Mouse (Mus musculus) heart, adult 2 months (tissue): ENCODE measurements around the gene Csk.

ENCODE experiments used
- CTCF ChIP-seq: fragments of 200-600 bp; IDR thresholded peaks from 2 replicates; pipeline ENCODE4 v1.8.1; 2022; ENCODE audit warnings: antibody characterized with exemption, mild to moderate bottlenecking, moderate library complexity
- EP300 ChIP-seq: fragments of 200-500 bp; IDR thresholded peaks from 2 replicates; pipeline ENCODE4 v1.6.1; 2011; ENCODE audit warnings: low read depth, low read length, control low read depth; ENCODE audit not compliant: insufficient read depth
- POLR2A ChIP-seq: fragments of 200-500 bp; IDR thresholded peaks from 2 replicates; pipeline ENCODE4 v1.6.1; 2011; ENCODE audit warnings: mild to moderate bottlenecking, low read depth, low read length, control low read depth; ENCODE audit not compliant: insufficient read depth

DNA sequence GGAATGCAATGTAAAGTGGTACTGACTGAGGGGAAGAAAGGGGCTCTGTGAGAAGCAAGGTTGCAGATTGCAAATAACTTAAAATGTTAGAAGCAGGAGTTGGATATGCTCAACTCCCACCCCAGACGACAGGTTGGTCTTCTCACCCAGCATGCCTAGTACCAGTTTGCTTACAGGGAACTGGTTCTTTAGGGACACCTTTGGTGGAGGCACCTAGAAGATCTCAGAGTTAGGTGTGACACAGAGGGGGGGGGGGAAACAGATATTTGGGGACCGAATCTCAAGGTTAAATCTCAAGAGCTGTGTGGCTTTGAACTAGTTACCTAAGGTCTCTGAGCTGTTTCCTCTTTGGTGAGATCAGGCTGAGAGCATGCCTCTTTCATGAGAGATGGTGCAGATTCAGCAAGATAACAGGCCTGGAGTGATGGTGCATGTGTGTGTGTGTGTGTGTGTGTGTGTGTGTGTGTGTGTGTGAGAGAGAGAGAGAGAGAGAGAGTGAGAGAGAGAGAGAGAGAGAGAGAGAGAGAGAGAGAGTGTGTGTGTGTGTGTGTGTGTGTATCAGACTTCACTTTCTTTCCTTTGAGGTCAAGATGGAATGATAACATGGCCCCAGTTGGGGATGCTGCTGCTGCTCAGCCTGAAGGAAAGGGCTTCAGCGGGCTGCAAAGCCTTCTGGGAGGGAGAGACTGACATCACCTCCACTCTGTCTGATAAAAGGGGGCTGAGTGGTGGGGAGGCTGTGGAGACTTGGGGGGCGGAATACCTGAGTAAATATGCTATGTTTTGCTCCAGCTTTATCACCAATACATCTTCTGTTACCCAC is 5.9 kb downstream of the Csk start:
- TF ChIP-seq CTCF (no peak), POLR2A (no peak), EP300 (no peak)
